In genomic region chr1:56972950-56973592, GRCm38 (mm10) we compare ENCODE assay signal across 8 mouse cellular contexts. TPM values are rescaled to one million over a fixed set of nuclear protein-coding genes. Genes with fewer than 3 reads are reported as not detected.
DNase-seq lines count a peak whose midpoint lies in the region; ATAC-seq and TF ChIP-seq lines count a peak whose summit lies in the region.

No protein-coding gene starts in this region.

- TF ChIP-seq POLR2A in testis, adult 2 months (IDR thresholded peaks at IDR 0.05; ENCODE audit: control insufficient read depth, low read depth, low read length), result no peak

- peaks cover 23% of the 10 kb centered on the region for H3K4me1 ChIP-seq in forebrain, embryonic 14.5 days (ENCODE audit: control insufficient read depth, insufficient read depth, low read length)
- H3K4me1 ChIP-seq in liver, postnatal 0 days (ENCODE audit: insufficient read depth), result peaks cover 20% of the 10 kb centered on the region
- peaks cover 21% of the 10 kb centered on the region for H3K4me1 ChIP-seq in neural tube, embryonic 14.5 days (ENCODE audit: control insufficient read depth, insufficient read depth, low read length)
- peaks cover 20% of the 10 kb centered on the region for H3K4me1 ChIP-seq in testis, adult 2 months (ENCODE audit: control insufficient read depth, insufficient read depth, low read length)

- no peaks in the 10 kb centered on the region for H3K9me3 ChIP-seq in forebrain, embryonic 14.5 days (replicated peaks; ENCODE audit: control insufficient read depth, low read length)
- H3K9me3 ChIP-seq in liver, postnatal 0 days (ENCODE audit: low read length), result no peaks in the 10 kb centered on the region
- H3K9me3 ChIP-seq in neural tube, embryonic 14.5 days (ENCODE audit: control insufficient read depth, low read length), result no peaks in the 10 kb centered on the region

- TF ChIP-seq EP300 in liver, postnatal 0 days (IDR thresholded peaks at IDR 0.05; ENCODE audit: low read depth), result no peak

- H3K36me3 ChIP-seq in forebrain, embryonic 14.5 days (ENCODE audit: control insufficient read depth, insufficient read depth, low read length), result no peaks in the 10 kb centered on the region
- H3K36me3 ChIP-seq in liver, postnatal 0 days (replicated peaks; ENCODE audit: insufficient read depth, low read length), result no peaks in the 10 kb centered on the region
- H3K36me3 ChIP-seq in neural tube, embryonic 14.5 days (ENCODE audit: control insufficient read depth, insufficient read depth, low read length), result no peaks in the 10 kb centered on the region
- no peaks in the 10 kb centered on the region for H3K36me3 ChIP-seq in testis, adult 2 months (ENCODE audit: control insufficient read depth, insufficient read depth, low read length)

- H3K4me3 ChIP-seq in forebrain, embryonic 14.5 days (ENCODE audit: low read depth, low read length), result peak overlapping the region; percentile 81
- peak overlapping the region; percentile 69 for H3K4me3 ChIP-seq in liver, postnatal 0 days (ENCODE audit: low read depth, low read length)
- H3K4me3 ChIP-seq in neural tube, embryonic 14.5 days (ENCODE audit: low read depth, low read length), result peak overlapping the region; percentile 66
- peak overlapping the region; percentile 95 for H3K4me3 ChIP-seq in testis, adult 2 months (ENCODE audit: control insufficient read depth, low read depth, low read length)

- peak overlapping the region; percentile 84 for H3K9ac ChIP-seq in forebrain, embryonic 14.5 days (ENCODE audit: low read length)
- peak overlapping the region; percentile 61 for H3K9ac ChIP-seq in liver, postnatal 0 days (replicated peaks)
- H3K9ac ChIP-seq in neural tube, embryonic 14.5 days (replicated peaks; ENCODE audit: low read depth, low read length), result peak overlapping the region; percentile 48

- peak; percentile 62 for DNase-seq in CD4-positive, CD25-positive, alpha-beta regulatory T cell, adult 2 months (ENCODE audit: low read depth, low spot score)
- DNase-seq in c-Kit-positive CD71-positive TER-119-negative erythroid progenitor cells, embryonic 14.5 days (ENCODE audit: low read depth), result peak; percentile 41
- peak; percentile 96 for DNase-seq in forebrain, embryonic 14.5 days (ENCODE audit: low spot score)
- peak; percentile 95 for DNase-seq in heart, postnatal 14 days
- DNase-seq in layer of hippocampus, adult 11-12 months (ENCODE audit: low spot score), result peak; percentile 92
- DNase-seq in liver, postnatal 0 days, result peak; percentile 87

- H3K4me2 ChIP-seq in forebrain, embryonic 14.5 days (ENCODE audit: low read length), result peak overlapping the region; percentile 69
- peak overlapping the region; percentile 99 for H3K4me2 ChIP-seq in liver, postnatal 0 days (ENCODE audit: low read depth, low read length)
- peak overlapping the region; percentile 98 for H3K4me2 ChIP-seq in neural tube, embryonic 14.5 days (ENCODE audit: low read depth, low read length)

- H3K27me3 ChIP-seq in forebrain, embryonic 14.5 days (replicated peaks; ENCODE audit: control insufficient read depth, insufficient read depth, low read length), result peaks cover 39% of the 10 kb centered on the region
- H3K27me3 ChIP-seq in liver, postnatal 0 days (ENCODE audit: insufficient read depth, low read length), result peaks cover 83% of the 10 kb centered on the region
- peaks cover 43% of the 10 kb centered on the region for H3K27me3 ChIP-seq in neural tube, embryonic 14.5 days (ENCODE audit: control insufficient read depth, insufficient read depth, low read length)
- peaks cover 3% of the 10 kb centered on the region for H3K27me3 ChIP-seq in testis, adult 2 months (ENCODE audit: control insufficient read depth, insufficient read depth, low read length)

- whole genome bisulfite sequencing in forebrain, embryonic 14.5 days, result under 1% methylated on average over 47 of the region's 47 CpGs
- WGBS in liver, postnatal 0 days (ENCODE audit: insufficient replicate concordance), result under 1% methylated on average over 47 of the region's 47 CpGs
- under 1% methylated on average over 47 of the region's 47 CpGs for WGBS in neural tube, embryonic 14.5 days

- peak overlapping the region; percentile 94 for H3K27ac ChIP-seq in forebrain, embryonic 14.5 days (ENCODE audit: low read depth, low read length)
- no peak overlapping the region for H3K27ac ChIP-seq in liver, postnatal 0 days (ENCODE audit: low read depth)
- H3K27ac ChIP-seq in neural tube, embryonic 14.5 days (ENCODE audit: low read depth, low read length), result peak overlapping the region; percentile 74
- H3K27ac ChIP-seq in testis, adult 2 months (ENCODE audit: control insufficient read depth, insufficient read depth, low read depth, low read length), result no peak overlapping the region

- intact Hi-C loops in heart, postnatal 14 days (cut with DNase I), result loop anchor here (10.0 kb wide), 1 partner anchor 1748 kb away; the partner anchor contains the start of gene Rftn2

- ATAC-seq in forebrain, embryonic 14.5 days, result peak; percentile 64
- ATAC-seq in liver, postnatal 0 days, result peak; percentile 69
- peak; percentile 64 for ATAC-seq in neural tube, embryonic 14.5 days (ENCODE audit: low read depth)

- no peak for TF ChIP-seq CTCF in liver, postnatal 0 days (IDR thresholded peaks at IDR 0.05; ENCODE audit: low read depth)
- TF ChIP-seq CTCF in testis, adult 2 months (IDR thresholded peaks at IDR 0.05; ENCODE audit: control insufficient read depth, insufficient read depth, insufficient replicate concordance, low read depth, low read length), result no peak

RNA-seq across cellular contexts. Expression of gene Satb2, which starts 5.4 kb away (rescaled TPM):
- 20.1 and 40.6 TPM in 2 replicates for polyA plus RNA-seq in forebrain, embryonic 14.5 days (2014; fragmentation: Nextera tagmentation; extraction: Ambion mirVana)
- total RNA-seq in heart, postnatal 14 days (2021), result under 1 TPM; 0.49 to 0.69 TPM
- 0.05 and 0.11 TPM in 2 replicates for polyA plus RNA-seq in liver, postnatal 0 days (2015; fragmentation: Nextera tagmentation; extraction: Ambion mirVana)
- 1.7 and 2.7 TPM in 2 replicates for polyA plus RNA-seq in neural tube, embryonic 14.5 days (2014; fragmentation: Nextera tagmentation; extraction: Ambion mirVana)
- polyA plus RNA-seq in testis, adult 2 months (2012; rRNA removed), result 0.90 and 1.3 TPM in 2 replicates

Comparison
In these comparisons a context has a peak if more than half of its experiments do, and no peak if none do; other contexts are left out.
1. DNase-seq: peak in every context shown above with its lines; median percentile 96 in forebrain, embryonic 14.5 days; 95 in heart, postnatal 14 days; 92 in layer of hippocampus, adult 11-12 months; 87 in liver, postnatal 0 days; 62 in CD4-positive, CD25-positive, alpha-beta regulatory T cell, adult 2 months; 41 in c-Kit-positive CD71-positive TER-119-negative erythroid progenitor cells, embryonic 14.5 days.
2. H3K27ac ChIP-seq: peak in forebrain, embryonic 14.5 days (single experiment) and neural tube, embryonic 14.5 days (single experiment); none in liver, postnatal 0 days (single experiment) and testis, adult 2 months (single experiment).
3. Peak in every context shown above with its lines, with median percentiles within 50 percentile points of each other: ATAC-seq, H3K4me2 ChIP-seq, H3K4me3 ChIP-seq and H3K9ac ChIP-seq.